Mouse (Mus musculus): ENCODE results near the gene Prox1.

DNA sequence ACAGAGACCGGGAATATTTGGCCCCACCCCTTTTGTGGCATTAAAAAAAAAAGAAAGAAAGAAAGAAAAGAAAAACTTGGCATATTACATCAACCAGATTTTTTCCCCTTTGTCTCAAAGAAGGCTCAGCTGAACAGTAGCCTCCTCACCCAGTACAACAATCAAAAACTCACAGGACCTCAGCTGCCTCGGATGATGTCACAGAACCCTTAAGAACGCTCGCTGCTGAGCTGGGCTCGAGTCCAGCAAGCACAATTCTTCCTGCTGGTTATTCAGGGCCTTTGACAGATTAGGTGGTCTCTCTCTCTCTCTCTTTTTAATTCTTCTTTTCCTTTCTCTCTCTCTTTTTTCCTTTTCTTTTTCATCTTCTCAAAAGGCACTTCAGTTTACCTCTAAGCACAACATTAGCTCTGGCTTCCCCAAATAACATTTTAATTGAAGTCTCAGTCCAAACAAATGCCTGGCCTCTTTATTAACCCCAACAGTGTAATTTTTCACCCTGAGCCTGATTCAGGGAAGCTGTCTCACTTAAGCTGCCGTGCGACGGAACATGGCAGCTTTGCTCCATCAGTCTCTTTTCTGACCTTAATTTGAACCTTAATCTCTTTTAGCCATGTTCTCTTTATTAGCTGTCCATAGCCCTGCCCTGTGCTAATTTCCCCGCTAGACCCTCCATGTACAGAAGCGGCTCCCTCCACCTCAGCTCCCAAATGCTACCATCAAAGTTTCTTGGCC, 19.9 kb upstream of the Prox1 start:
- no peak for TF ChIP-seq CTCF (IDR thresholded peaks at IDR 0.05; ENCODE audit: insufficient read depth, low read depth, low read length)
- no peak for TF ChIP-seq POLR2A (IDR thresholded peaks at IDR 0.05; ENCODE audit: insufficient read depth, low read depth, low read length)

Measured in olfactory bulb, adult 2 months (tissue).